Mouse (Mus musculus): ENCODE results near the gene Hspa5.

DNA sequence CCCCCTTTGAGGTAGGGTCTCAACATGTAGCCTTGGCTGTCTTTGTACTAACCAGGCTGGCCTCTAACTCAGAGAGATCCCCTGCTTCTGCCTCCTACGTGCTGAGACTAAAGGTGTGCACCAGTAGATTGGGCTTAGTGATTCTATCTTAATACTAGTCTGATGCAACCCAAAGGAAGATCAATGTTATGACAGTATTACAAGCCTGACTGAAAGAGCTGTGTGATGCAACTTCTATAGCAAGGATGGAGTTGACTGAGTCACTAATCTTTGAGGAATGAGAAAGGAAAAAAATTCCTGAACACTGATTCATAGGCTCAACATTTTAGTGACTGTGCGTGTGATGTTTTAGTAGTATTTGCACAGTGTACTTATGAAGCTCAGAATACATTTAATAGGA is 1.7 kb upstream of the Hspa5 start:
- TF ChIP-seq POLR2A (IDR thresholded peaks at IDR 0.05; ENCODE audit: borderline replicate concordance, low read depth, low read length): no peak
- TF ChIP-seq CTCF (IDR thresholded peaks at IDR 0.05; ENCODE audit: low read depth, low read length): no peak
